Mouse (Mus musculus) activated CD4-positive, CD25-positive, alpha-beta regulatory T cell, adult 4 months (primary cell): ENCODE measurements around the gene Supt3. TPM values are rescaled to one million over a fixed set of nuclear protein-coding genes. Genes with fewer than 3 reads are reported as not detected.

Source experiments
- ATAC-seq: one replicate; pipeline ENCODE4 v1.8.0; 2017
- polyA plus RNA-seq, 2 experiments: library from polyadenylated mRNA; unstranded; fragments of 100-300 nt; shearing (Covaris generic); gene quantifications; one replicate each; pipeline ENCODE4 v1.2.1; 2017

Gene Supt3
- polyA plus RNA-seq, 2 experiments from 2014 or later = 12.6 to 15.1 TPM

- ATAC-seq = no peak
Observed at GRCm38 (mm10) chr17:44970255-44970654, 193.3 kb downstream of the Supt3 start.

- ATAC-seq = no peak
Observed at GRCm38 (mm10) chr17:44973489-44973888, 196.5 kb downstream of the Supt3 start.

GRCm38 (mm10) chr17:44977690-44978089 is 200.7 kb downstream of the Supt3 start:
- no peak for ATAC-seq

GRCm38 (mm10) chr17:44987964-44988363 is 211.0 kb downstream of the Supt3 start:
- no peak for ATAC-seq

GRCm38 (mm10) chr17:45003311-45003710 is 226.4 kb downstream of the Supt3 start:
- ATAC-seq = no peak

- no peak for ATAC-seq
Observed at GRCm38 (mm10) chr17:45004477-45005170, 227.7 kb downstream of the Supt3 start.

- ATAC-seq = no peak
Observed at GRCm38 (mm10) chr17:45007461-45007860, 230.5 kb downstream of the Supt3 start.

- ATAC-seq = no peak
Observed at GRCm38 (mm10) chr17:45008663-45009062, 231.7 kb downstream of the Supt3 start.

- ATAC-seq = no peak
Observed at GRCm38 (mm10) chr17:45010409-45010808, 233.5 kb downstream of the Supt3 start.

GRCm38 (mm10) chr17:45016746-45017145 is 239.8 kb downstream of the Supt3 start:
- no peak for ATAC-seq

- ATAC-seq = no peak
Observed at GRCm38 (mm10) chr17:45020155-45020930, 243.4 kb downstream of the Supt3 start.

GRCm38 (mm10) chr17:45028441-45028840 is 251.5 kb downstream of the Supt3 start:
- ATAC-seq = no peak

GRCm38 (mm10) chr17:45029106-45029505 is 252.2 kb downstream of the Supt3 start:
- no peak for ATAC-seq

- ATAC-seq = no peak
Observed at GRCm38 (mm10) chr17:45032209-45032608, 255.3 kb downstream of the Supt3 start.

GRCm38 (mm10) chr17:45033617-45034016 is 256.7 kb downstream of the Supt3 start:
- ATAC-seq = no peak

- ATAC-seq = no peak
Observed at GRCm38 (mm10) chr17:45041084-45041483, 264.1 kb downstream of the Supt3 start.

GRCm38 (mm10) chr17:45045804-45046203 is 268.9 kb downstream of the Supt3 start:
- ATAC-seq = no peak

- ATAC-seq = no peak
Observed at GRCm38 (mm10) chr17:45046583-45046982, 269.6 kb downstream of the Supt3 start.

- no peak for ATAC-seq
Observed at GRCm38 (mm10) chr17:45047236-45047635, 270.3 kb downstream of the Supt3 start.

GRCm38 (mm10) chr17:45051971-45052370 is 275.0 kb downstream of the Supt3 start:
- no peak for ATAC-seq

- ATAC-seq = no peak
Observed at GRCm38 (mm10) chr17:45053371-45053770, 276.4 kb downstream of the Supt3 start.

GRCm38 (mm10) chr17:45054526-45054925 is 277.6 kb downstream of the Supt3 start:
- no peak for ATAC-seq

GRCm38 (mm10) chr17:45056894-45057293 is 279.9 kb downstream of the Supt3 start:
- ATAC-seq = no peak

GRCm38 (mm10) chr17:45057780-45058179 is 280.8 kb downstream of the Supt3 start:
- ATAC-seq = no peak
